Mouse (Mus musculus) midbrain, embryonic 14.5 days (tissue): ENCODE measurements around the gene Nectin2. TPM values are rescaled to one million over a fixed set of nuclear protein-coding genes. Genes with fewer than 3 reads are reported as not detected.

ENCODE experiments used
- ATAC-seq: fragments of 200-750 bp; cut with Nextera tagmentation; 2 replicates; pipeline ENCODE4 v1.8.0; 2017; ENCODE audit warnings: moderate number of reproducible peaks, moderate library complexity; ENCODE audit not compliant: low FRiP score, low TSS enrichment
- DNase-seq: peaks from one replicate; pipeline ENCODE4 v3.0.0-alpha.2; 2015
- H3K27ac ChIP-seq: fragments of 300-500 bp; sonication (generic); replicated peaks from 2 replicates; pipeline ENCODE4 v1.5.1; 2014; ENCODE audit warnings: mild to moderate bottlenecking, low read depth, low read length, moderate library complexity
- H3K27me3 ChIP-seq: fragments of 300-500 bp; sonication (generic); 2 replicates; pipeline ENCODE4 v1.6.1; 2014; ENCODE audit warnings: low read length, control low read depth, mixed read lengths; ENCODE audit not compliant: control insufficient read depth, insufficient read depth
- H3K36me3 ChIP-seq: fragments of 300-500 bp; sonication (generic); 2 replicates; pipeline ENCODE4 v1.6.1; 2014; ENCODE audit warnings: low read length, control low read depth; ENCODE audit not compliant: control insufficient read depth, insufficient read depth
- H3K4me1 ChIP-seq: fragments of 300-500 bp; sonication (generic); 2 replicates; pipeline ENCODE4 v1.6.1; 2014; ENCODE audit warnings: mild to moderate bottlenecking, antibody characterized with exemption, low read length, control low read depth; ENCODE audit not compliant: control insufficient read depth, insufficient read depth
- H3K4me2 ChIP-seq: fragments of 300-500 bp; sonication (generic); 2 replicates; pipeline ENCODE4 v1.6.1; 2014; ENCODE audit warnings: mild to moderate bottlenecking, low read length, moderate library complexity
- H3K4me3 ChIP-seq: fragments of 300-500 bp; sonication (generic); replicated peaks from 2 replicates; pipeline ENCODE4 v1.5.1; 2014; ENCODE audit warnings: low read depth, low read length
- H3K9ac ChIP-seq: fragments of 300-500 bp; sonication (generic); replicated peaks from 2 replicates; pipeline ENCODE4 v1.6.1; 2014; ENCODE audit warnings: mild to moderate bottlenecking, low read length, moderate library complexity
- H3K9me3 ChIP-seq: fragments of 300-500 bp; sonication (generic); 2 replicates; pipeline ENCODE4 v1.6.1; 2016; ENCODE audit warnings: low read length, control low read depth, mixed read lengths; ENCODE audit not compliant: control insufficient read depth
- WGBS: fragments of 180-500 bp; shearing (Covaris S2); extraction: QIAGEN DNeasy Blood & Tissue Kit; methylation state at CpG from one replicate; pipeline ENCODE4 v1.1.7; 2014; 5-methylcytosine and 5-hydroxymethylcytosine counted together
- polyA plus RNA-seq: library from polyadenylated mRNA; unstranded; fragments of >200 nt; fragmentation: Nextera tagmentation; extraction: Ambion mirVana; gene quantifications from 2 replicates; pipeline ENCODE4 v1.2.1, GENCODE M21; 2014

Nectin2 gene
- polyA plus RNA-seq, 1 experiment from 2014 or later: 41.1 TPM

GRCm38 (mm10) chr7:19742468-19742867, 7.8 kb downstream of the Nectin2 start:
- DNase-seq (no peak), ATAC-seq (no peak)
- H3K4me1 ChIP-seq: peaks cover 12% of the 10 kb centered on the region
- no peak overlapping the region for H3K27ac ChIP-seq
- peaks cover 20% of the 10 kb centered on the region for H3K36me3 ChIP-seq
- H3K9me3 ChIP-seq: no peaks in the 10 kb centered on the region
- no peak overlapping the region for H3K9ac ChIP-seq
- no peak overlapping the region for H3K4me2 ChIP-seq
- H3K27me3 ChIP-seq: no peaks in the 10 kb centered on the region
- no peak overlapping the region for H3K4me3 ChIP-seq
- WGBS: 66% methylated on average over 5 of the region's 5 CpGs

GRCm38 (mm10) chr7:19741329-19742031, 8.8 kb downstream of the Nectin2 start:
- 9% methylated on average over 8 of the region's 8 CpGs for WGBS
- no peak overlapping the region for H3K27ac ChIP-seq
- H3K9me3 ChIP-seq: no peaks in the 10 kb centered on the region
- no peak overlapping the region for H3K4me3 ChIP-seq
- H3K9ac ChIP-seq: no peak overlapping the region
- ATAC-seq: no peak
- H3K36me3 ChIP-seq: peaks cover 30% of the 10 kb centered on the region
- H3K4me2 ChIP-seq: no peak overlapping the region
- DNase-seq: peak; percentile 3
- H3K27me3 ChIP-seq: no peaks in the 10 kb centered on the region
- H3K4me1 ChIP-seq: peaks cover 2% of the 10 kb centered on the region

- 91% methylated on average over 11 of the region's 11 CpGs for WGBS
- H3K36me3 ChIP-seq: peaks cover 37% of the 10 kb centered on the region
- no peak for DNase-seq
Measured at GRCm38 (mm10) chr7:19740269-19740668, 10.0 kb downstream of the Nectin2 start.

GRCm38 (mm10) chr7:19738771-19739170, 11.5 kb downstream of the Nectin2 start:
- ATAC-seq (no peak), DNase-seq (no peak)
- Histone ChIP-seq H3K27ac (no peak overlapping the region), H3K36me3 (peaks cover 43% of the 10 kb centered on the region), H3K4me3 (no peak overlapping the region), H3K9ac (no peak overlapping the region), H3K4me1 (no peaks in the 10 kb centered on the region), H3K27me3 (no peaks in the 10 kb centered on the region), H3K9me3 (no peaks in the 10 kb centered on the region), H3K4me2 (no peak overlapping the region)
- 90% methylated on average over 3 of the region's 3 CpGs for WGBS

More at GRCm38 (mm10) chr7:19740269-19740668, 10.0 kb downstream of the Nectin2 start:
- H3K4me1 ChIP-seq: no peaks in the 10 kb centered on the region; the same call in 1 of the 2 replicates
- no peak overlapping the region for H3K4me2 ChIP-seq
- no peaks in the 10 kb centered on the region for H3K27me3 ChIP-seq
- no peaks in the 10 kb centered on the region for H3K9me3 ChIP-seq
- no peak overlapping the region for H3K9ac ChIP-seq
- no peak for ATAC-seq
- H3K27ac ChIP-seq: no peak overlapping the region
- H3K4me3 ChIP-seq: no peak overlapping the region

- no peak for ATAC-seq
- DNase-seq: no peak
- Histone ChIP-seq H3K36me3 (peaks cover 56% of the 10 kb centered on the region), H3K9ac (no peak overlapping the region), H3K4me3 (no peak overlapping the region), H3K27me3 (no peaks in the 10 kb centered on the region), H3K9me3 (no peaks in the 10 kb centered on the region), H3K4me1 (no peaks in the 10 kb centered on the region), H3K4me2 (no peak overlapping the region), H3K27ac (no peak overlapping the region)
- 93% methylated on average over 16 of the region's 16 CpGs for WGBS
Measured at GRCm38 (mm10) chr7:19736389-19737057, 13.8 kb downstream of the Nectin2 start.

- H3K4me3 ChIP-seq: no peak overlapping the region
- no peak for ATAC-seq
- no peak overlapping the region for H3K9ac ChIP-seq
- H3K27ac ChIP-seq: no peak overlapping the region
- H3K4me1 ChIP-seq: no peaks in the 10 kb centered on the region
- H3K9me3 ChIP-seq: no peaks in the 10 kb centered on the region
- WGBS: 91% methylated on average over 10 of the region's 10 CpGs
- H3K4me2 ChIP-seq: no peak overlapping the region
- peaks cover 79% of the 10 kb centered on the region for H3K36me3 ChIP-seq
- no peak for DNase-seq
- no peaks in the 10 kb centered on the region for H3K27me3 ChIP-seq
Measured at GRCm38 (mm10) chr7:19734178-19734666, 16.1 kb downstream of the Nectin2 start.

- peaks cover 88% of the 10 kb centered on the region for H3K36me3 ChIP-seq
- H3K9me3 ChIP-seq: no peaks in the 10 kb centered on the region
- H3K27me3 ChIP-seq: no peaks in the 10 kb centered on the region
- no peaks in the 10 kb centered on the region for H3K4me1 ChIP-seq
- no peak overlapping the region for H3K9ac ChIP-seq
- no peak for ATAC-seq
- 96% methylated on average over 4 of the region's 4 CpGs for WGBS
- no peak overlapping the region for H3K27ac ChIP-seq
- DNase-seq: no peak
- H3K4me3 ChIP-seq: no peak overlapping the region
- H3K4me2 ChIP-seq: no peak overlapping the region
Measured at GRCm38 (mm10) chr7:19726541-19726940, 23.7 kb downstream of the Nectin2 start.

GRCm38 (mm10) chr7:19724167-19724566, 26.1 kb downstream of the Nectin2 start:
- Histone ChIP-seq H3K9me3 (peaks cover 6% of the 10 kb centered on the region; the same call in 1 of the 2 replicates), H3K4me3 (no peak overlapping the region), H3K27ac (no peak overlapping the region), H3K9ac (no peak overlapping the region), H3K4me2 (no peak overlapping the region), H3K27me3 (no peaks in the 10 kb centered on the region), H3K4me1 (no peaks in the 10 kb centered on the region), H3K36me3 (peaks cover 67% of the 10 kb centered on the region)
- no peak for DNase-seq
- ATAC-seq: no peak
- 94% methylated on average over 12 of the region's 12 CpGs for WGBS
